Mouse (Mus musculus) liver, adult 2 months (tissue): ENCODE measurements at regions not wholly inside any gene's neighbourhood (a gene's known extent, or its start where the extent isn't known, plus 50 kb on each side); places are given as distances from the start of the nearest gene placed in this dataset.

Source experiments
- DNase-seq: peaks from one replicate; pipeline ENCODE4 v3.0.0-alpha.2; 2011; ENCODE audit warnings: low read depth, low spot score; ENCODE audit errors: extremely low read depth
- H3K27ac ChIP-seq: fragments of 200-500 bp; replicated peaks from 2 replicates; pipeline ENCODE4 v1.5.1; 2012; ENCODE audit warnings: low read depth, mild to moderate bottlenecking, control low read depth, inconsistent platforms, low read length; ENCODE audit not compliant: insufficient read depth
- H3K27me3 ChIP-seq: fragments of 200-500 bp; 2 replicates; pipeline ENCODE4 v1.6.1; 2012; ENCODE audit warnings: mild to moderate bottlenecking, moderate library complexity, low read length, inconsistent platforms; ENCODE audit not compliant: control insufficient read depth, insufficient read depth
- H3K36me3 ChIP-seq: fragments of 200-500 bp; 2 replicates; pipeline ENCODE4 v1.6.1; 2012; ENCODE audit warnings: low read length, inconsistent platforms; ENCODE audit not compliant: control insufficient read depth, insufficient read depth
- H3K4me1 ChIP-seq: fragments of 200-500 bp; 2 replicates; pipeline ENCODE4 v1.6.1; 2011; ENCODE audit warnings: low read length; ENCODE audit not compliant: control insufficient read depth, insufficient read depth
- H3K4me3 ChIP-seq: fragments of 200-500 bp; 2 replicates; pipeline ENCODE4 v1.5.1; 2011; ENCODE audit warnings: low read depth, mild to moderate bottlenecking, control low read depth, low read length, moderate library complexity; ENCODE audit not compliant: insufficient read depth
- H3K79me2 ChIP-seq: fragments of 200-500 bp; 2 replicates; pipeline ENCODE4 v1.6.1; 2012; ENCODE audit warnings: inconsistent platforms, mild to moderate bottlenecking, low read length, moderate library complexity; ENCODE audit not compliant: control insufficient read depth, insufficient read depth
- H3K9ac ChIP-seq: fragments of 200-500 bp; 2 replicates; pipeline ENCODE4 v1.6.1; 2012; ENCODE audit warnings: low read depth, mild to moderate bottlenecking, control low read depth, inconsistent platforms, low read length
- CTCF ChIP-seq: fragments of 200-500 bp; IDR thresholded peaks from 2 replicates; pipeline ENCODE4 v1.5.1; 2011; ENCODE audit warnings: low read depth, low read length, control low read depth
- POLR2A ChIP-seq: fragments of 200-500 bp; IDR thresholded peaks from 2 replicates; pipeline ENCODE4 v1.6.1; 2011; ENCODE audit warnings: low read length, control low read depth; ENCODE audit not compliant: insufficient read depth; ENCODE audit errors: extremely low read depth
- WGBS: fragments of 180-500 bp; shearing (Covaris S2); methylation state at CpG from one replicate; pipeline ENCODE4 v1.1.7; 2018; 5-methylcytosine and 5-hydroxymethylcytosine counted together

- Histone ChIP-seq H3K36me3 (no peaks in the 10 kb centered on the region), H3K4me3 (no peak overlapping the region), H3K27me3 (no peaks in the 10 kb centered on the region), H3K27ac (no peak overlapping the region), H3K4me1 (peaks cover 5% of the 10 kb centered on the region; the same call in 1 of the 2 replicates), H3K9ac (no peak overlapping the region), H3K79me2 (no peaks in the 10 kb centered on the region)
- no peak for TF ChIP-seq CTCF
- TF ChIP-seq POLR2A = no peak
- DNase-seq = no peak
Measured at GRCm38 (mm10) chr1:71942145-71942544, 270.0 kb downstream of the Mreg start.

- H3K27ac ChIP-seq = no peak overlapping the region
- no peaks in the 10 kb centered on the region for H3K79me2 ChIP-seq
- no peak for DNase-seq
- no peak overlapping the region for H3K9ac ChIP-seq
- H3K36me3 ChIP-seq = no peaks in the 10 kb centered on the region
- no peak overlapping the region for H3K4me3 ChIP-seq
- no peaks in the 10 kb centered on the region for H3K27me3 ChIP-seq
- H3K4me1 ChIP-seq = peaks cover 6% of the 10 kb centered on the region; the same call in 1 of the 2 replicates
- 86% methylated on average over 4 of the region's 4 CpGs for WGBS
- TF ChIP-seq POLR2A (no peak), CTCF (no peak)
Measured at GRCm38 (mm10) chr1:71941688-71942087, 270.4 kb downstream of the Mreg start.

GRCm38 (mm10) chr1:71940900-71941299 lies 271.2 kb downstream of the Mreg start:
- H3K79me2 ChIP-seq = no peaks in the 10 kb centered on the region
- peak; percentile 83 for DNase-seq
- H3K27me3 ChIP-seq = no peaks in the 10 kb centered on the region
- H3K4me1 ChIP-seq = peaks cover 5% of the 10 kb centered on the region
- H3K9ac ChIP-seq = no peak overlapping the region
- no peak overlapping the region for H3K4me3 ChIP-seq
- 25% methylated on average over 4 of the region's 4 CpGs for WGBS
- no peak overlapping the region for H3K27ac ChIP-seq
- TF ChIP-seq POLR2A = no peak
- TF ChIP-seq CTCF = no peak
- no peaks in the 10 kb centered on the region for H3K36me3 ChIP-seq

GRCm38 (mm10) chr1:71938323-71939007 lies 273.6 kb downstream of the Mreg start:
- Histone ChIP-seq H3K36me3 (no peaks in the 10 kb centered on the region), H3K9ac (peak overlapping the region; percentile 62), H3K27ac (peak overlapping the region; percentile 83), H3K4me3 (peak overlapping the region; percentile 37), H3K79me2 (no peaks in the 10 kb centered on the region), H3K4me1 (peaks cover 5% of the 10 kb centered on the region), H3K27me3 (no peaks in the 10 kb centered on the region)
- TF ChIP-seq POLR2A (no peak), CTCF (no peak)
- DNase-seq = peak; percentile 96
- WGBS = 14% methylated on average over 12 of the region's 12 CpGs

- WGBS = 24% methylated on average over 8 of the region's 8 CpGs
- Histone ChIP-seq H3K9ac (peak overlapping the region; percentile 62), H3K4me3 (peak overlapping the region; percentile 37), H3K79me2 (no peaks in the 10 kb centered on the region), H3K4me1 (peaks cover 5% of the 10 kb centered on the region), H3K36me3 (no peaks in the 10 kb centered on the region), H3K27me3 (no peaks in the 10 kb centered on the region), H3K27ac (peak overlapping the region; percentile 83)
- peak; percentile 75 for DNase-seq
- no peak for TF ChIP-seq CTCF
- TF ChIP-seq POLR2A = no peak
Measured at GRCm38 (mm10) chr1:71937922-71938321, 274.2 kb downstream of the Mreg start.

- H3K27me3 ChIP-seq = no peaks in the 10 kb centered on the region
- TF ChIP-seq CTCF = no peak
- no peak for TF ChIP-seq POLR2A
- H3K27ac ChIP-seq = peak overlapping the region; percentile 59
- peaks cover 5% of the 10 kb centered on the region for H3K4me1 ChIP-seq
- no peak overlapping the region; the same call in none of the 2 replicates for H3K4me3 ChIP-seq
- no peak overlapping the region for H3K9ac ChIP-seq
- no peaks in the 10 kb centered on the region for H3K36me3 ChIP-seq
- peak; percentile 63 for DNase-seq
- WGBS = 38% methylated on average over 3 of the region's 3 CpGs
- no peaks in the 10 kb centered on the region for H3K79me2 ChIP-seq
Measured at GRCm38 (mm10) chr1:71937168-71937567, 274.9 kb downstream of the Mreg start.
